Mouse (Mus musculus): ENCODE data around the gene 1700061G19Rik.

GRCm38 (mm10) chr17:56848785-56849184 is 26.5 kb upstream of the 1700061G19Rik start:
- TF ChIP-seq USF1 (IDR thresholded peaks at IDR 0.05; ENCODE audit: low read depth) (no peak), POLR2A (IDR thresholded peaks at IDR 0.05; ENCODE audit: insufficient read length, low read depth) (no peak), MYOD1 (IDR thresholded peaks at IDR 0.05; ENCODE audit: control insufficient read depth in 1 of 3, insufficient read length in 2 of 3, low read depth in 2 of 3) (no peak)
